Mouse (Mus musculus): Measurements from ENCODE around the gene Slc9a9. TPM values are rescaled to one million over a fixed set of nuclear protein-coding genes. Genes with fewer than 3 reads are reported as not detected.
A peak's percentile ranks its signal among the peaks of the same experiment; 100 is the strongest.

Gene Slc9a9
- polyA plus RNA-seq, 1 experiment = 8.9 TPM

- Histone ChIP-seq H3K4me3 (replicated peaks; ENCODE audit: insufficient read depth, low read depth, low read length) (no peak overlapping the region), H3K4me1 (ENCODE audit: control insufficient read depth, insufficient read depth, low read length) (no peaks in the 10 kb centered on the region), H3K27me3 (ENCODE audit: control insufficient read depth, insufficient read depth, low read length) (no peaks in the 10 kb centered on the region), H3K27ac (ENCODE audit: insufficient read depth, low read length) (no peak overlapping the region)
- no peak for TF ChIP-seq POLR2A (IDR thresholded peaks at IDR 0.05; ENCODE audit: borderline replicate concordance, insufficient read depth, low read length)
- TF ChIP-seq CTCF (IDR thresholded peaks at IDR 0.05; ENCODE audit: borderline replicate concordance, insufficient read depth, low read depth, low read length) = no peak
- no peak for DNase-seq
- WGBS = 71% methylated on average over 5 of the region's 5 CpGs
Measured at GRCm38 (mm10) chr9:94922062-94922461, 252.4 kb downstream of the Slc9a9 start.

- Histone ChIP-seq H3K4me3 (replicated peaks; ENCODE audit: insufficient read depth, low read depth, low read length) (no peak overlapping the region), H3K27me3 (ENCODE audit: control insufficient read depth, insufficient read depth, low read length) (no peaks in the 10 kb centered on the region), H3K27ac (ENCODE audit: insufficient read depth, low read length) (no peak overlapping the region), H3K4me1 (ENCODE audit: control insufficient read depth, insufficient read depth, low read length) (no peaks in the 10 kb centered on the region)
- WGBS = 16% methylated on average over 3 of the region's 3 CpGs
- DNase-seq = no peak
- no peak for TF ChIP-seq POLR2A (IDR thresholded peaks at IDR 0.05; ENCODE audit: borderline replicate concordance, insufficient read depth, low read length)
- no peak for TF ChIP-seq CTCF (IDR thresholded peaks at IDR 0.05; ENCODE audit: borderline replicate concordance, insufficient read depth, low read depth, low read length)
Measured at GRCm38 (mm10) chr9:94925845-94926244, 256.1 kb downstream of the Slc9a9 start.

GRCm38 (mm10) chr9:94927101-94927500 lies 257.4 kb downstream of the Slc9a9 start:
- H3K4me1 ChIP-seq (ENCODE audit: control insufficient read depth, insufficient read depth, low read length) = no peaks in the 10 kb centered on the region
- H3K27me3 ChIP-seq (ENCODE audit: control insufficient read depth, insufficient read depth, low read length) = no peaks in the 10 kb centered on the region
- no peak for DNase-seq
- TF ChIP-seq CTCF (IDR thresholded peaks at IDR 0.05; ENCODE audit: borderline replicate concordance, insufficient read depth, low read depth, low read length) (no peak), POLR2A (IDR thresholded peaks at IDR 0.05; ENCODE audit: borderline replicate concordance, insufficient read depth, low read length) (no peak)
- no peak overlapping the region for H3K4me3 ChIP-seq (replicated peaks; ENCODE audit: insufficient read depth, low read depth, low read length)
- H3K27ac ChIP-seq (ENCODE audit: insufficient read depth, low read length) = no peak overlapping the region

GRCm38 (mm10) chr9:94945569-94946135 lies 275.9 kb downstream of the Slc9a9 start:
- TF ChIP-seq POLR2A (IDR thresholded peaks at IDR 0.05; ENCODE audit: borderline replicate concordance, insufficient read depth, low read length) (no peak), CTCF (IDR thresholded peaks at IDR 0.05; ENCODE audit: borderline replicate concordance, insufficient read depth, low read depth, low read length) (no peak)
- 89% methylated on average over 7 of the region's 7 CpGs for WGBS
- H3K27ac ChIP-seq (ENCODE audit: insufficient read depth, low read length) = no peak overlapping the region

GRCm38 (mm10) chr9:94947246-94947645 lies 277.5 kb downstream of the Slc9a9 start:
- H3K4me1 ChIP-seq (ENCODE audit: control insufficient read depth, insufficient read depth, low read length) = no peaks in the 10 kb centered on the region
- H3K27ac ChIP-seq (ENCODE audit: insufficient read depth, low read length) = no peak overlapping the region
- H3K4me3 ChIP-seq (replicated peaks; ENCODE audit: insufficient read depth, low read depth, low read length) = no peak overlapping the region
- TF ChIP-seq CTCF (IDR thresholded peaks at IDR 0.05; ENCODE audit: borderline replicate concordance, insufficient read depth, low read depth, low read length) (no peak), POLR2A (IDR thresholded peaks at IDR 0.05; ENCODE audit: borderline replicate concordance, insufficient read depth, low read length) (no peak)
- no peak for DNase-seq
- 85% methylated on average over 7 of the region's 7 CpGs for WGBS
- no peaks in the 10 kb centered on the region for H3K27me3 ChIP-seq (ENCODE audit: control insufficient read depth, insufficient read depth, low read length)

More at GRCm38 (mm10) chr9:94945569-94946135, 275.9 kb downstream of the Slc9a9 start:
- Histone ChIP-seq H3K27me3 (ENCODE audit: control insufficient read depth, insufficient read depth, low read length) (no peaks in the 10 kb centered on the region), H3K4me1 (ENCODE audit: control insufficient read depth, insufficient read depth, low read length) (no peaks in the 10 kb centered on the region), H3K4me3 (replicated peaks; ENCODE audit: insufficient read depth, low read depth, low read length) (no peak overlapping the region)
- no peak for DNase-seq

- TF ChIP-seq CTCF (IDR thresholded peaks at IDR 0.05; ENCODE audit: borderline replicate concordance, insufficient read depth, low read depth, low read length) (no peak), POLR2A (IDR thresholded peaks at IDR 0.05; ENCODE audit: borderline replicate concordance, insufficient read depth, low read length) (no peak)
- no peak overlapping the region for H3K4me3 ChIP-seq (replicated peaks; ENCODE audit: insufficient read depth, low read depth, low read length)
- no peaks in the 10 kb centered on the region for H3K4me1 ChIP-seq (ENCODE audit: control insufficient read depth, insufficient read depth, low read length)
- 80% methylated on average over 3 of the region's 3 CpGs for WGBS
- no peak overlapping the region for H3K27ac ChIP-seq (ENCODE audit: insufficient read depth, low read length)
- no peak for DNase-seq
- no peaks in the 10 kb centered on the region for H3K27me3 ChIP-seq (ENCODE audit: control insufficient read depth, insufficient read depth, low read length)
Measured at GRCm38 (mm10) chr9:94950676-94951075, 281.0 kb downstream of the Slc9a9 start.

GRCm38 (mm10) chr9:94955645-94956044 lies 285.9 kb downstream of the Slc9a9 start:
- TF ChIP-seq CTCF (IDR thresholded peaks at IDR 0.05; ENCODE audit: borderline replicate concordance, insufficient read depth, low read depth, low read length) = no peak
- TF ChIP-seq POLR2A (IDR thresholded peaks at IDR 0.05; ENCODE audit: borderline replicate concordance, insufficient read depth, low read length) = no peak
- no peak for DNase-seq
- Histone ChIP-seq H3K4me3 (replicated peaks; ENCODE audit: insufficient read depth, low read depth, low read length) (no peak overlapping the region), H3K27ac (ENCODE audit: insufficient read depth, low read length) (no peak overlapping the region), H3K4me1 (ENCODE audit: control insufficient read depth, insufficient read depth, low read length) (no peaks in the 10 kb centered on the region), H3K27me3 (ENCODE audit: control insufficient read depth, insufficient read depth, low read length) (no peaks in the 10 kb centered on the region)
- WGBS = 52% methylated on average over 2 of the region's 2 CpGs

GRCm38 (mm10) chr9:94958382-94958781 lies 288.7 kb downstream of the Slc9a9 start:
- Histone ChIP-seq H3K27me3 (ENCODE audit: control insufficient read depth, insufficient read depth, low read length) (no peaks in the 10 kb centered on the region), H3K4me3 (replicated peaks; ENCODE audit: insufficient read depth, low read depth, low read length) (no peak overlapping the region), H3K27ac (ENCODE audit: insufficient read depth, low read length) (no peak overlapping the region), H3K4me1 (ENCODE audit: control insufficient read depth, insufficient read depth, low read length) (no peaks in the 10 kb centered on the region)
- DNase-seq = peak; percentile 16 to 31
- 38% methylated on average over 2 of the region's 2 CpGs for WGBS
- TF ChIP-seq POLR2A (IDR thresholded peaks at IDR 0.05; ENCODE audit: borderline replicate concordance, insufficient read depth, low read length) (no peak), CTCF (IDR thresholded peaks at IDR 0.05; ENCODE audit: borderline replicate concordance, insufficient read depth, low read depth, low read length) (no peak)

All from cerebellum, adult 2 months (tissue).